Mouse (Mus musculus) hindbrain, embryonic 15.5 days (tissue): ENCODE results near the gene Sipa1l3. TPM values are rescaled to one million over a fixed set of nuclear protein-coding genes. Genes with fewer than 3 reads are reported as not detected.

Experiments used
- ATAC-seq: fragments of 200-750 bp; cut with Nextera tagmentation; 2 replicates; pipeline ENCODE4 v1.8.0; 2017; ENCODE audit warnings: low read depth, moderate number of reproducible peaks, moderate TSS enrichment; ENCODE audit not compliant: low FRiP score
- H3K27ac ChIP-seq: fragments of 300-500 bp; sonication (generic); replicated peaks from 2 replicates; pipeline ENCODE4 v1.5.1; 2015; ENCODE audit warnings: mild to moderate bottlenecking, inconsistent platforms
- H3K27me3 ChIP-seq: fragments of 300-500 bp; sonication (generic); 2 replicates; pipeline ENCODE4 v1.6.1; 2015; ENCODE audit warnings: control low read depth, inconsistent platforms
- H3K36me3 ChIP-seq: fragments of 300-500 bp; sonication (generic); 2 replicates; pipeline ENCODE4 v1.6.1; 2015; ENCODE audit warnings: control low read depth, inconsistent platforms
- H3K4me1 ChIP-seq: fragments of 300-500 bp; sonication (generic); replicated peaks from 2 replicates; pipeline ENCODE4 v1.6.1; 2015; ENCODE audit warnings: control low read depth, inconsistent platforms
- H3K4me2 ChIP-seq: fragments of 300-500 bp; sonication (generic); 2 replicates; pipeline ENCODE4 v1.6.1; 2015; ENCODE audit warnings: moderate library complexity, mild to moderate bottlenecking, inconsistent platforms
- H3K4me3 ChIP-seq: fragments of 300-500 bp; sonication (generic); 2 replicates; pipeline ENCODE4 v1.5.1; 2015; ENCODE audit warnings: mild to moderate bottlenecking, inconsistent platforms
- H3K9ac ChIP-seq: fragments of 300-500 bp; sonication (generic); 2 replicates; pipeline ENCODE4 v1.6.1; 2015; ENCODE audit warnings: inconsistent platforms
- H3K9me3 ChIP-seq: fragments of 300-500 bp; sonication (generic); 2 replicates; pipeline ENCODE4 v1.6.1; 2016; ENCODE audit warnings: control low read depth, inconsistent platforms
- WGBS: fragments of 180-500 bp; shearing (Covaris S2); methylation state at CpG from one replicate; pipeline ENCODE4 v1.1.7; 2015; 5-methylcytosine and 5-hydroxymethylcytosine counted together
- polyA plus RNA-seq: library from polyadenylated mRNA; unstranded; fragments of >200 nt; fragmentation: Nextera tagmentation; extraction: Ambion mirVana; gene quantifications from 2 replicates; pipeline ENCODE4 v1.2.1, GENCODE M21; 2015

Gene Sipa1l3
- polyA plus RNA-seq, 1 experiment from 2014 or later, result 23.3 TPM

GRCm38 (mm10) chr7:29335841-29336671 lies 182.4 kb downstream of the Sipa1l3 start:
- Histone ChIP-seq H3K4me1 (no peaks in the 10 kb centered on the region), H3K27me3 (no peaks in the 10 kb centered on the region), H3K27ac (no peak overlapping the region), H3K9me3 (no peaks in the 10 kb centered on the region), H3K4me3 (no peak overlapping the region), H3K36me3 (peaks cover 21% of the 10 kb centered on the region), H3K4me2 (no peak overlapping the region), H3K9ac (no peak overlapping the region)
- no peak for ATAC-seq
- WGBS, result 80% methylated on average over 6 of the region's 6 CpGs

DNA sequence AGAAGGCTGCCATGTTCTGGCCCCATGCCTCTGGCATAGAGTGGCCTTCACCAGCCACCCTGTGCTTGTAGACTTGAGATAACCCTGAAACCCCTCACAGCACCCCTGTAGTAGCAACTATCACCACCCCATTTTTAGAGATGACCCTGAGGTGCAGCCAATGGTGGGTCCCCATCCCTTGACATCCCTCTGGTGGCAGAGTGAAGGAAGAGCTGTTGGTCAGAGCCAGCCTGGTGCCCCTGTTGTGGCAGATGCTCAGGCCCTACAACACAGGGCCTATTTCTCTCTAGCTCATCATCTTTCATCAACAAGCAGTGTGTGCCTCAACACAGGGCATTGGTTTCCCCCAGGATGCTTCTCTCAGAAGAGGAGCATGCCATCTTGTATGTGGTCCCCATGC lies 183.2 kb downstream of the Sipa1l3 start:
- ATAC-seq, result no peak
- H3K9ac ChIP-seq, result no peak overlapping the region
- peaks cover 29% of the 10 kb centered on the region for H3K36me3 ChIP-seq
- H3K9me3 ChIP-seq, result no peaks in the 10 kb centered on the region
- H3K27me3 ChIP-seq, result no peaks in the 10 kb centered on the region
- H3K27ac ChIP-seq, result no peak overlapping the region
- no peaks in the 10 kb centered on the region for H3K4me1 ChIP-seq
- no peak overlapping the region for H3K4me2 ChIP-seq
- H3K4me3 ChIP-seq, result no peak overlapping the region

DNA sequence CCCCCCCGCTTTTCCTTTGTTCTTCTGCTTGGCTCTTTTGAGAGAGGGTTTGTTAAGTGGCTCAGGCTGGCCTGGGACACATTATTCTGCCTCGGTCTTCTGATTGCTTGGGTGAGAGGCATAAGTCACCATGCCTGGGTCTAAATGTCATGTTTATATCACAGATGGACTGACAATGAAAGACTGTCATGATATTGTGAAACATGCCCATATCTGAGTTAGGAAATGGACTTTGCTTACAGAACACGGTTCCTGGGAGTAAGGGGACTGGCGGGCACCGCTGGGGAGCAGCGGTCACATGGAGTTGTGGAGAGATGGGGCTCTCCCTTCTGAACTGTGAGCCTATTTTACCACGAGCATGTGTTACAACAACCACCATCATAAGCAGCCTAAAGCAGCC lies 184.3 kb downstream of the Sipa1l3 start:
- H3K27me3 ChIP-seq, result no peaks in the 10 kb centered on the region
- H3K36me3 ChIP-seq, result peaks cover 40% of the 10 kb centered on the region
- no peak overlapping the region for H3K27ac ChIP-seq
- no peak for ATAC-seq
- no peaks in the 10 kb centered on the region for H3K9me3 ChIP-seq
- WGBS, result 59% methylated on average over 7 of the region's 7 CpGs
- H3K4me1 ChIP-seq, result no peaks in the 10 kb centered on the region
- H3K4me3 ChIP-seq, result no peak overlapping the region
- no peak overlapping the region for H3K4me2 ChIP-seq
- H3K9ac ChIP-seq, result no peak overlapping the region

GRCm38 (mm10) chr7:29328984-29329383 lies 189.5 kb downstream of the Sipa1l3 start:
- H3K27me3 ChIP-seq, result no peaks in the 10 kb centered on the region
- no peaks in the 10 kb centered on the region for H3K9me3 ChIP-seq
- H3K4me3 ChIP-seq, result no peak overlapping the region
- ATAC-seq, result no peak
- no peak overlapping the region for H3K27ac ChIP-seq
- no peaks in the 10 kb centered on the region for H3K4me1 ChIP-seq
- 91% methylated on average over 16 of the region's 16 CpGs for WGBS
- no peak overlapping the region for H3K9ac ChIP-seq
- H3K4me2 ChIP-seq, result no peak overlapping the region
- peaks cover 69% of the 10 kb centered on the region for H3K36me3 ChIP-seq

GRCm38 (mm10) chr7:29327087-29327486 lies 191.4 kb downstream of the Sipa1l3 start:
- no peak overlapping the region for H3K9ac ChIP-seq
- H3K4me1 ChIP-seq, result no peaks in the 10 kb centered on the region
- no peak overlapping the region for H3K4me2 ChIP-seq
- H3K4me3 ChIP-seq, result no peak overlapping the region
- ATAC-seq, result no peak
- no peaks in the 10 kb centered on the region for H3K27me3 ChIP-seq
- H3K9me3 ChIP-seq, result no peaks in the 10 kb centered on the region
- 82% methylated on average over 6 of the region's 6 CpGs for WGBS
- no peak overlapping the region for H3K27ac ChIP-seq
- peaks cover 65% of the 10 kb centered on the region for H3K36me3 ChIP-seq

DNA sequence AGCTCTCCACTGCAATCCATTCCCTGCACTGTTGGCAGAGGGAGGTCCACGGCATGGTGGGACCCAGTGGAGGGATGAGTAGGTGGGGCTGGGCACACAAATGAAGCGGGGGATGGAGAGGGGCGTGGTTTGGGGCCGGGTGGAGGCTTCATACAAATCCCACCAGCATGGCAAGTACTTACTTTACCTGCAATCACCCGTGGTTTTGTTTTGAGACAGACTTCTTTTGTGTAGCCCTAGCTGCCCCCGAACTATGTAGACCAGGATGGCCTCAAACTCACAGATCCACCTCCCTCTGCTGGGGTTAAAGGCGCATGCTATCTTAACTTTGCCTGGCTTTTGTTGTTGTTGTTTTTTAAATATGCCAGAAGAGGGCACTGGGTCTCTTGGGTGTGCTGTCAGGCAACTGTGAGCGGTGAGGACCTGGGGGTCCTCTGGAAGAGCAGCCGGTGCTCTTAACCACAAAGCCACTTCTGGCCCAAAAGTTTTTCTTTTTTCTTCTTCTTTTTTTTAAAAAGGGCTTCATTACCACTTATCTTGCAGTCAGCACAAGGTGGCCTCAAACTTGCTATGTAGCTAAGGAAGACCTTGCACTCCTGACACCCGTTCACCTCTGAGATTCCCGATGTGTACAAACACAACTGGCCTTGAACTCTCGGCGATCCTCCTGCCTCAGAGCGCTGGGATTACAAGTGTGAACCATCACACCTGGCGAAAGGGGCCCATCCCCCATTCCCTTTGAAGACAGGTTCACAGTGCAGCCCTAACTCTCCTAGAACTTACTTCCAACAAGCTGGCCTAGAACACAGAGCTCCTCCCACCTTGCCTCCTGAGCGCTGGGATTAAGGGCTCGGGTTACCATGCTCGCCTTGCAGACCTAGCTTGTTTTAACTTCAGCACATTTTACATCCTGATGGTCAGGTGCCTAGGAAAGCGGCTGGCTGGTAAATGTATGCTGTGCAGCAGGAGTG lies 198.8 kb downstream of the Sipa1l3 start:
- Histone ChIP-seq H3K27ac (peak overlapping the region; percentile 90), H3K9ac (no peak overlapping the region), H3K9me3 (no peaks in the 10 kb centered on the region), H3K4me3 (no peak overlapping the region), H3K27me3 (no peaks in the 10 kb centered on the region), H3K4me2 (peak overlapping the region; percentile 33), H3K36me3 (peaks cover 16% of the 10 kb centered on the region; the same call in 1 of the 2 replicates), H3K4me1 (peaks cover 65% of the 10 kb centered on the region)
- 14% methylated on average over 19 of the region's 19 CpGs for WGBS
- ATAC-seq, result no peak

GRCm38 (mm10) chr7:29318115-29318911 lies 200.1 kb downstream of the Sipa1l3 start:
- WGBS, result 4% methylated on average over 18 of the region's 18 CpGs
- Histone ChIP-seq H3K36me3 (peaks cover 9% of the 10 kb centered on the region; the same call in 1 of the 2 replicates), H3K27ac (peak overlapping the region; percentile 90), H3K4me1 (peaks cover 78% of the 10 kb centered on the region), H3K9ac (no peak overlapping the region), H3K4me3 (no peak overlapping the region), H3K27me3 (no peaks in the 10 kb centered on the region), H3K9me3 (no peaks in the 10 kb centered on the region), H3K4me2 (peak overlapping the region; percentile 33)
- peak; percentile 8; the same call in 1 of the 2 replicates for ATAC-seq

DNA sequence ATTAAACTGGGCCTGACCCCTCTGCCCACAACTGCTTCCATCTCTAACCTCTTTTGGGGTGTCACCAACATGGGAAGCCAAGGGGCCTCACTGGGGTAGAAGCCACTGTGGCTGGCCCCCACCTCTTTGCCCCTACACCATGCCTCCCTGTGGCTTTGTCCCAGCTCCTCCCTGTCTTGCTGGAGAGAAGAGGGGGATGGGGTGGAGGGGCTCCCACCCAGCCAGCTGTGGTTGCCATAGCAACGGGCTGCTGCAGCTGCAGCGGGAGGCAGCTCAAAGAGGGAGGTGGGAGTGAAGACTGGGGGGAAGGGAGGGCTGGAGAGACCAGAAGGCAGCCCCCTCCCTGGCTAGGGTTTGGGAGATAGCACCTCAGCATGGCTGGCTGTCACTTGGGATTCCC lies 200.9 kb downstream of the Sipa1l3 start:
- Histone ChIP-seq H3K36me3 (0 out of 2 replicates have a peak, but pooled peaks cover 5% of the 10 kb centered on the region), H3K4me2 (peak overlapping the region; percentile 36), H3K27ac (peak overlapping the region; percentile 90), H3K27me3 (no peaks in the 10 kb centered on the region), H3K9ac (peak overlapping the region; percentile 17; the same call in 1 of the 2 replicates), H3K4me3 (no peak overlapping the region), H3K9me3 (no peaks in the 10 kb centered on the region), H3K4me1 (peaks cover 85% of the 10 kb centered on the region)
- ATAC-seq, result peak; percentile 55
- 4% methylated on average over 2 of the region's 2 CpGs for WGBS

GRCm38 (mm10) chr7:29316976-29317375 lies 201.5 kb downstream of the Sipa1l3 start:
- WGBS, result 4% methylated on average over 10 of the region's 10 CpGs

GRCm38 (mm10) chr7:29316137-29316734 lies 202.2 kb downstream of the Sipa1l3 start:
- H3K4me1 ChIP-seq, result peaks cover 88% of the 10 kb centered on the region
- peak overlapping the region; percentile 90 for H3K27ac ChIP-seq
- peak overlapping the region; percentile 0; the same call in 1 of the 2 replicates for H3K9ac ChIP-seq
- 39% methylated on average over 17 of the region's 17 CpGs for WGBS
- peak overlapping the region; percentile 36; the same call in 1 of the 2 replicates for H3K4me2 ChIP-seq
- H3K9me3 ChIP-seq, result no peaks in the 10 kb centered on the region
- H3K4me3 ChIP-seq, result no peak overlapping the region
- no peak for ATAC-seq
- no peaks in the 10 kb centered on the region for H3K27me3 ChIP-seq
- H3K36me3 ChIP-seq, result peaks cover 15% of the 10 kb centered on the region

More at GRCm38 (mm10) chr7:29316976-29317375, 201.5 kb downstream of the Sipa1l3 start:
- no peaks in the 10 kb centered on the region for H3K27me3 ChIP-seq
- peak overlapping the region; percentile 36 for H3K4me2 ChIP-seq
- H3K9me3 ChIP-seq, result no peaks in the 10 kb centered on the region
- peak overlapping the region; percentile 90 for H3K27ac ChIP-seq
- no peak overlapping the region for H3K4me3 ChIP-seq
- peaks cover 86% of the 10 kb centered on the region for H3K4me1 ChIP-seq
- ATAC-seq, result peak; percentile 1; the same call in 1 of the 2 replicates
- H3K9ac ChIP-seq, result 0 out of 2 replicates have a peak overlapping the region, but pooled peaks have one; percentile 17
- 0 out of 2 replicates have a peak, but pooled peaks cover 8% of the 10 kb centered on the region for H3K36me3 ChIP-seq
